In the genomic region with DNA sequence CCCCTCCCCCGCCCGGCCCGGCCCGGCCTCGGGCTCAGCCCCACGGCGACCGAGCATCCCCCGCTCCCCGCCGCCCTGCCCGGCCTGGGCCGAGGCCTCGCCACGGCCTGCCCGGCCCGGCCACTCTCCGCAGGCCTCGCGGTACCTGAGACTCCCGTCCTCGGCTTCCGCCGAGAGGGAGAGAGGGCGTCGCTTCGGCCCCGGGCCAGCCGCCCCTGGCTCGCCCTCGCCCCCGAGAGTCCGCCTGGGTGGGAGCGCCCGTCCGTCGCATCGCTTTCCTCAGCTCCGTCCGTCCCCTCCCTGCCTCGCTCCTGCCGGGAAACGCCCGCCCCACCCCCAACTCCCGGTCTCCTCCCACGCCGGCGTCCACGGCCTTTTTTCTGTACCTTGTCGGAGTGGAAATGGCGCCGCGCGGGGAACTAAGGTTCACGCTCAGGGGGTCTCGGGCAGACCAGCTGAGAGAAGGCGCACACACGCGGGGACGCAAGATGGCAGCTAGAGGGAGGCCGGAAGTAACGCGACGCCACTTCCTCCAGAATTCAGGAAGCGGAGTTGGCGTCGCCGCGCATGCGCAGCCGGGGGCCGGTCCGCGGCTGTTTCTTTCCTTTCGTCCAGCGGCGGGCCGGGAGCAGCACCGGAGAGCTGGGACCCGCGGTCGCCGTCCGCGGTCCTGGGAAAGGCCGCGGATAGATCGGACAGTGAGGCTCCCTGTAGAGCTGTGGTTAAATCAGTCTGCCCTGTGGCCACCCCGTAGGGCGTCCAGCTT, we compare ENCODE assay signal across 1 mouse cellular context.
TF ChIP-seq lines count a peak whose summit lies in the region.

A gene (minus strand): TSS at position 527 of the 766 bp plus-strand sequence.

TF ChIP-seq in myocyte, 11 proteins besides CTCF, POLR2A, EP300 and RAD21 (continued from another document):
- TF ChIP-seq SRF (IDR thresholded peaks at IDR 0.05; ENCODE audit: control insufficient read depth, insufficient read length, low read depth) (no peak), CEBPB (IDR thresholded peaks at IDR 0.05; ENCODE audit: insufficient read depth, poor library complexity, severe bottlenecking) (no peak), REST (IDR thresholded peaks at IDR 0.05; ENCODE audit: insufficient read depth, insufficient read length) (no peak), MYOD1 (IDR thresholded peaks at IDR 0.05; ENCODE audit: control insufficient read depth in 1 of 3, insufficient read length in 2 of 3, low read depth in 2 of 3) (no peak)
TF ChIP-seq in myocyte: peak in this region for 0.
